31 mouse cellular contexts compared by ENCODE assay signal in genomic region chr11:121174234-121174633, GRCm38 (mm10). TPM values are rescaled to one million over a fixed set of nuclear protein-coding genes. Genes with fewer than 3 reads are reported as not detected.
A peak's percentile ranks its signal among the peaks of the same experiment; 100 is the strongest.
DNase-seq lines count a peak whose midpoint lies in the region; ATAC-seq lines count a peak whose summit lies in the region.
"Had no signal": no experiment of that assay in that cellular context is flagged by ENCODE, and none has a peak within 500 bp of the region (broad histone marks: within the 10 kb centered on the region; RNA-seq: fewer than 3 reads in every experiment).

No protein-coding gene starts in this region.

- H3K4me1 ChIP-seq in embryonic facial prominence, embryonic 11.5 days (ENCODE audit: control insufficient read depth, insufficient read depth, low read length) = no peaks in the 10 kb centered on the region
- H3K4me1 ChIP-seq in embryonic facial prominence, embryonic 10.5 days = peaks cover 32% of the 10 kb centered on the region
- H3K4me1 ChIP-seq: limb, embryonic 13.5 days had no signal

- ATAC-seq in embryonic facial prominence, embryonic 11.5 days (replicated peaks; ENCODE audit: insufficient number of reproducible peaks, low FRiP score, low TSS enrichment, low read depth) = no peak
- ATAC-seq in frontal cortex, adult (ENCODE audit: low TSS enrichment) = peak; percentile 62; the same call in 1 of the 2 replicates
- ATAC-seq: hindbrain, embryonic 16.5 days; intestine, embryonic 15.5 days had no signal

- no peaks in the 10 kb centered on the region for H3K27me3 ChIP-seq in embryonic facial prominence, embryonic 11.5 days (ENCODE audit: control insufficient read depth, insufficient read depth, low read length)
- H3K27me3 ChIP-seq in embryonic facial prominence, embryonic 10.5 days (replicated peaks; ENCODE audit: low read depth, poor library complexity, severe bottlenecking) = no peaks in the 10 kb centered on the region
- H3K27me3 ChIP-seq: CH12.LX; embryonic facial prominence, embryonic 15.5 days; intestine, embryonic 15.5 days; limb, embryonic 13.5 days had no signal

- H3K36me3 ChIP-seq in embryonic facial prominence, embryonic 11.5 days (replicated peaks; ENCODE audit: control insufficient read depth, insufficient read depth, low read depth, low read length) = no peaks in the 10 kb centered on the region
- H3K36me3 ChIP-seq in embryonic facial prominence, embryonic 10.5 days (replicated peaks) = peaks cover 3% of the 10 kb centered on the region; the same call in 1 of the 2 replicates
- H3K36me3 ChIP-seq: embryonic facial prominence, embryonic 15.5 days; intestine, embryonic 15.5 days; limb, embryonic 13.5 days had no signal

- no peak overlapping the region for H3K4me2 ChIP-seq in embryonic facial prominence, embryonic 11.5 days (ENCODE audit: low read depth, low read length)
- H3K4me2 ChIP-seq: embryonic facial prominence, embryonic 15.5 days; intestine, embryonic 15.5 days; limb, embryonic 13.5 days; liver, embryonic 11.5 days had no signal

- peak; percentile 23 for DNase-seq in embryonic facial prominence, embryonic 11.5 days (ENCODE audit: low spot score)
- no peak for DNase-seq in embryonic facial prominence, embryonic 10.5 days (ENCODE audit: low spot score)
- no peak for DNase-seq in frontal cortex, postnatal 10 days (ENCODE audit: low spot score in 2 of 2)
- DNase-seq in layer of hippocampus, adult 9-11 months = peak; percentile 36
- DNase-seq in layer of hippocampus, adult 9-10 months (ENCODE audit: low spot score) = no peak
- peak; percentile 16 for DNase-seq in retina, embryonic 14.5 days (ENCODE audit: low spot score)
- DNase-seq in retina, postnatal 1 day = no peak
- DNase-seq: adrenal gland, postnatal 10 days; cerebellum, adult 11-12 months; cerebellum, adult 9-11 months; gastrocnemius, postnatal 10 days; heart, postnatal 14 days; kidney, adult 2 months; kidney, postnatal 36 days; spleen, adult 18-20 months; thymus, postnatal 14 days had no signal

- H3K4me3 ChIP-seq in embryonic facial prominence, embryonic 11.5 days (ENCODE audit: low read depth, low read length) = no peak overlapping the region
- H3K4me3 ChIP-seq in embryonic facial prominence, embryonic 10.5 days = no peak overlapping the region
- H3K4me3 ChIP-seq: embryonic facial prominence, embryonic 15.5 days; intestine, embryonic 15.5 days; limb, embryonic 13.5 days had no signal

- H3K9me3 ChIP-seq in embryonic facial prominence, embryonic 11.5 days (replicated peaks; ENCODE audit: control insufficient read depth, low read length) = no peaks in the 10 kb centered on the region
- no peaks in the 10 kb centered on the region for H3K9me3 ChIP-seq in embryonic facial prominence, embryonic 10.5 days
- H3K9me3 ChIP-seq: embryonic facial prominence, embryonic 15.5 days; intestine, embryonic 15.5 days; limb, embryonic 13.5 days had no signal

- 51% methylated on average over 3 of the region's 3 CpGs for WGBS in embryonic facial prominence, embryonic 11.5 days
- 50% methylated on average over 3 of the region's 3 CpGs for WGBS in embryonic facial prominence, embryonic 10.5 days

- no peak overlapping the region for H3K9ac ChIP-seq in embryonic facial prominence, embryonic 11.5 days (replicated peaks; ENCODE audit: low read length)
- H3K9ac ChIP-seq: embryonic facial prominence, embryonic 15.5 days; intestine, embryonic 15.5 days; limb, embryonic 13.5 days had no signal

- H3K27ac ChIP-seq in embryonic facial prominence, embryonic 11.5 days (replicated peaks; ENCODE audit: low read depth, low read length) = no peak overlapping the region
- H3K27ac ChIP-seq in embryonic facial prominence, embryonic 10.5 days (replicated peaks) = no peak overlapping the region
- H3K27ac ChIP-seq: embryonic facial prominence, embryonic 15.5 days; intestine, embryonic 15.5 days; limb, embryonic 13.5 days; macrophage had no signal

RNA-seq across cellular contexts. Expression of gene Uts2r, which starts 14.2 kb away (rescaled TPM):
- 0.17 TPM in 1 of 2 replicates, not detected in the other for polyA plus RNA-seq in embryonic facial prominence, embryonic 11.5 days (2014; fragmentation: Nextera tagmentation; extraction: Ambion mirVana)
- polyA plus RNA-seq in embryonic facial prominence, embryonic 10.5 days (2016; fragmentation: Nextera tagmentation; extraction: Ambion mirVana) = 0.09 TPM in 1 of 2 replicates, not detected in the other
- polyA plus RNA-seq: C2C12; intestine, embryonic 15.5 days; kidney, adult 2 months; liver, embryonic 11.5 days; liver, embryonic 16.5 days; lung, embryonic 16.5 days; macrophage had no signal

RNA-seq across cellular contexts. Expression of gene Tex19.1, which starts 28.3 kb away (rescaled TPM):
- 0.24 TPM in 1 of 2 replicates, not detected in the other for polyA plus RNA-seq in embryonic facial prominence, embryonic 11.5 days (2014; fragmentation: Nextera tagmentation; extraction: Ambion mirVana)
- polyA plus RNA-seq in embryonic facial prominence, embryonic 10.5 days (2016; fragmentation: Nextera tagmentation; extraction: Ambion mirVana) = 0.11 TPM in 1 of 2 replicates, not detected in the other
- polyA plus RNA-seq: heart, embryonic 14.5 days; hindbrain, embryonic 11.5 days; hindbrain, embryonic 16.5 days; intestine, embryonic 15.5 days; kidney, adult 2 months; limb, embryonic 13.5 days; liver, embryonic 16.5 days; lung, embryonic 16.5 days; macrophage; neural tube, embryonic 14.5 days; stomach, embryonic 16.5 days had no signal

RNA-seq across cellular contexts. Expression of gene Hexdc, which starts 30.0 kb away (rescaled TPM):
- polyA plus RNA-seq in embryonic facial prominence, embryonic 11.5 days (2014; fragmentation: Nextera tagmentation; extraction: Ambion mirVana) = 5.4 and 6.3 TPM in 2 replicates
- polyA plus RNA-seq in embryonic facial prominence, embryonic 10.5 days (2016; fragmentation: Nextera tagmentation; extraction: Ambion mirVana) = 5.1 and 5.5 TPM in 2 replicates

RNA-seq across cellular contexts. Expression of gene Ogfod3, which starts 30.3 kb away (rescaled TPM):
- 16.0 and 19.0 TPM in 2 replicates for polyA plus RNA-seq in embryonic facial prominence, embryonic 11.5 days (2014; fragmentation: Nextera tagmentation; extraction: Ambion mirVana)
- 18.5 and 21.6 TPM in 2 replicates for polyA plus RNA-seq in embryonic facial prominence, embryonic 10.5 days (2016; fragmentation: Nextera tagmentation; extraction: Ambion mirVana)

RNA-seq across cellular contexts. Expression of gene Cybc1, which starts 54.9 kb away (rescaled TPM):
- polyA plus RNA-seq in embryonic facial prominence, embryonic 11.5 days (2014; fragmentation: Nextera tagmentation; extraction: Ambion mirVana) = 30.2 and 38.1 TPM in 2 replicates
- polyA plus RNA-seq in embryonic facial prominence, embryonic 10.5 days (2016; fragmentation: Nextera tagmentation; extraction: Ambion mirVana) = 29.4 and 31.4 TPM in 2 replicates

Comparison
In these comparisons a context has a peak if more than half of its experiments do, and no peak if none do; other contexts are left out.
1. DNase-seq: peak in embryonic facial prominence, embryonic 11.5 days (single experiment), layer of hippocampus, adult 9-11 months (single experiment) and retina, embryonic 14.5 days (single experiment); none in embryonic facial prominence, embryonic 10.5 days (single experiment), frontal cortex, postnatal 10 days (0 of 2), layer of hippocampus, adult 9-10 months (single experiment) and retina, postnatal 1 day (single experiment).